Mouse (Mus musculus): ENCODE data around the gene Pon2.
"Not testable (repeated sequence)": the region's sequence is repeated elsewhere in the genome, so short reads cannot be mapped to it uniquely, and the experiment has no call there.

The Pon2 gene

GRCm38 (mm10) chr6:5230261-5230660 lies 68.0 kb downstream of the Pon2 start:
- DNase-seq (ENCODE audit: low read depth, low spot score): no peak

- not testable (repeated sequence) for DNase-seq (ENCODE audit: low read depth, low spot score)
Measured at GRCm38 (mm10) chr6:5223551-5223950, 74.7 kb downstream of the Pon2 start.

- no peak for DNase-seq (ENCODE audit: low read depth, low spot score)
Measured at GRCm38 (mm10) chr6:5222080-5222479, 76.2 kb downstream of the Pon2 start.

- no peak for DNase-seq (ENCODE audit: low read depth, low spot score)
Measured at GRCm38 (mm10) chr6:5218190-5218589, 80.1 kb downstream of the Pon2 start.

Measured in retina, adult 2 months (tissue).